In the genomic region with DNA sequence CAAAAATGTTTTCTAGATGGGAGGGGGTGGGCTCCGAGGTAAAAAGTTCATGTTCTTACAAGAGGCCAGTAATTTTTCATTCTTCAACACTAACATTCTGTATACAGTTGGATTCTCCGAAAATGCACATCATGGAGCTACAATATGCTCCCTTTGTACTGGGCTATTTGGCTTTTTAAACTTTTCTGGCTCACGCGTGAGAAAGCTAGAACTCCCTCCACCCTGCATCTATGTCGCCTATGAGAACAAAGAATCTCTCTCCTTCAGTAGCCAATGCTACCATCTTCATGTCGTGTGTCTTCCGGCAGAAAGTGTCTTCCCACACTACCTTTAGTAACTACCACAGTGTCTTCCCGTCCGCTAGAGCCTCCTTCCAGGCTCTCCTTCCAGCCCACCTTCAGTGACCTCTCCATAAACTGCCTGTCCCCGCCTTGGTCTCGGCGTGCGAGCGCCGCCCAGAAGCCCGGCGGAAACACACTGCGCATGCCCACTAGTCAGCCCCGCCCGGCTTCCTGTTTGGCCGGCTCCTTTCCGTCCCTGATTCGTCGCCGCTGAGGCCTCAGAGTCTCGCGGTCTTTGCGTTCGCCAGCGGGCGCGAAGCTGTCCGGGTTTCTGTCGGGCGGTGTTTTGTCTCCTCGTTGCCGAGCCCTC, we compare ENCODE assay signal across 7 mouse cellular contexts. TPM values are rescaled to one million over a fixed set of nuclear protein-coding genes. Genes with fewer than 3 reads are reported as not detected.
DNase-seq lines count a peak whose midpoint lies in the region; ATAC-seq lines count a peak whose summit lies in the region.

Lsm8 (plus strand) TSS at position 529 of the 651 bp plus-strand sequence.

- H3K9ac ChIP-seq in intestine, embryonic 15.5 days: peak within 1 kb of the TSS; percentile 85

- H3K27me3 ChIP-seq in intestine, embryonic 15.5 days (replicated peaks): no peaks in the 10 kb centered on the region
- H3K27me3 ChIP-seq in midbrain, embryonic 10.5 days (ENCODE audit: low read depth, poor library complexity, severe bottlenecking): no peaks in the 10 kb centered on the region

- no peaks in the 10 kb centered on the region for H3K36me3 ChIP-seq in intestine, embryonic 15.5 days
- peaks cover 26% of the 10 kb centered on the region for H3K36me3 ChIP-seq in midbrain, embryonic 10.5 days

- H3K4me1 ChIP-seq in intestine, embryonic 15.5 days (replicated peaks): peaks cover 2% of the 10 kb centered on the region; the same call in 1 of the 2 replicates
- peaks cover 14% of the 10 kb centered on the region for H3K4me1 ChIP-seq in midbrain, embryonic 10.5 days

- peak within 1 kb of the TSS; percentile 60 for H3K4me2 ChIP-seq in intestine, embryonic 15.5 days (replicated peaks)

- no peaks in the 10 kb centered on the region for H3K9me3 ChIP-seq in intestine, embryonic 15.5 days
- no peaks in the 10 kb centered on the region for H3K9me3 ChIP-seq in midbrain, embryonic 10.5 days (replicated peaks)

- under 1% methylated on average over 37 of the region's 37 CpGs for WGBS in intestine, embryonic 15.5 days
- 1% methylated on average over 37 of the region's 37 CpGs for WGBS in midbrain, embryonic 10.5 days

- ATAC-seq in intestine, embryonic 15.5 days: peak; percentile 100

- peak within 1 kb of the TSS; percentile 81 for H3K4me3 ChIP-seq in intestine, embryonic 15.5 days (replicated peaks)
- H3K4me3 ChIP-seq in midbrain, embryonic 10.5 days: peak within 1 kb of the TSS; percentile 83

- intact Hi-C loops in gastrocnemius, postnatal 36 days (cut with DNase I): no loop called here
- intact Hi-C loops in left cerebral cortex, postnatal 25 days (cut with DNase I): no loop called here

- DNase-seq in adrenal gland, adult 2 months: peak; percentile 98
- peak; percentile 94 for DNase-seq in embryo, embryonic 11.5 days (ENCODE audit: low read depth, low spot score)
- peak; percentile 93 to 95 for DNase-seq in gastrocnemius, postnatal 36 days
- peak; percentile 96 to 98 for DNase-seq in left cerebral cortex, postnatal 25 days (ENCODE audit: low spot score in 2 of 2)
- peak; percentile 98 for DNase-seq in midbrain, embryonic 10.5 days (ENCODE audit: low spot score)
- peak; percentile 96 for DNase-seq in right cerebral cortex, postnatal 4 days

- peak within 1 kb of the TSS; percentile 94 for H3K27ac ChIP-seq in intestine, embryonic 15.5 days
- peak within 1 kb of the TSS; percentile 99 for H3K27ac ChIP-seq in midbrain, embryonic 10.5 days (replicated peaks)

RNA-seq across cellular contexts. Expression of gene Lsm8, which starts in this region (rescaled TPM):
- total RNA-seq in adrenal gland, adult 2 months (2021): 10 to 100 TPM; 13.4 to 26.1 TPM
- 6.1 and 9.2 TPM in 2 replicates for polyA plus RNA-seq in adrenal gland, adult 2 months (2012; rRNA removed)
- 1 to 10 TPM; 9.2 to 9.4 TPM for total RNA-seq in gastrocnemius, postnatal 36 days (2021)
- 168 and 177 TPM in 2 replicates for polyA plus RNA-seq in intestine, embryonic 15.5 days (2015; fragmentation: Nextera tagmentation; extraction: Ambion mirVana)
- 10 to 100 TPM; 32.5 to 34.0 TPM for total RNA-seq in left cerebral cortex, postnatal 25 days (2021)
- 221 and 234 TPM in 2 replicates for polyA plus RNA-seq in midbrain, embryonic 10.5 days (2016; fragmentation: Nextera tagmentation; extraction: Ambion mirVana)

Comparison
In these comparisons a context has a peak if more than half of its experiments do, and no peak if none do; other contexts are left out.
1. Peak in every context shown above with its lines: DNase-seq, ATAC-seq, H3K4me3 ChIP-seq and H3K27ac ChIP-seq.
2. RNA of gene Lsm8 (polyA plus RNA-seq): 221 to 234 TPM in midbrain, embryonic 10.5 days and 168 to 177 TPM in intestine, embryonic 15.5 days; 6.1 to 9.2 TPM in adrenal gland, adult 2 months; every median in the first group is over 10 times any median in the second.